Mouse (Mus musculus): ENCODE measurements around the gene Mast1.

The Mast1 gene

DNA sequence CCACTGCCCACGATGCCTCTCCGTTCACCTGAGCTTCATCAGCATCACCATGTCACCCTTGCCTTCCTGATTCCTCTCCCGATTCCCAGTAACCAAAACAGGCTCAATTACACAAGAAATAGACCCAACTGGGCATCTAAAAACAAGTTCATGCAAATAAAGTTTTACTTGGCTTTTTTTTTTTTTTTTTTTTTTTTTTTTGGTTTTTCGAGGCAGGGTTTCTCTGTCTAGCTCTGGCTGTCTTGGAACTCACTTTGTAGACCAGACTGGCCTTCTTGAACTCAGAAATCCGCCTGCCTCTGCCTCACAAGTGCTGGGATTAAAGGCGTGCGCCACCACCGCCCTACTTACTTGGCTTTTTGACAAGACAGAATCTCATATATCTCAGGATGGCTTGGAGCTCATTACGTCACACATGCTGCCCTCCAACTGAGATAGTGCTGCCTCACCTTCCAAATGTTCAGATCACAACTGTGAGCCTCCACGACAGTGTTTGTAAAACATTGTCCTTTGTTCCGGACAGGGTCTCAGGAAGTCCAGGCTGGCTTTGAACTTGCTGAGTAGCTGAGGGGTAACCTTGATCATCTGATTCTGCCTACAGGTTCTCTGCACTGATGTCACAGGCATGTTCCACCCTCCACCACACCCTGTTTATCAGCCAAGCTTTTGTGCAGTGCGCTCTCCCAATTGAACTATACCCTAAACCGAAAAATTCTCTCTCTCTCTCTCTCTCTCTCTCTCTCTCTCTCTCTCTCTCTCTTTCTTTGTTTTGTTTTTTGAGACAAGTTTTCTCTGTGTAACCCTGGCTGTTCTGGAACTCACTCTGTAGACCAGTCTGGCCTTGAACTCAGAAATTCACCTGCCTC is 694 bp upstream of the Mast1 start:
- DNase-seq, result no peak

DNA sequence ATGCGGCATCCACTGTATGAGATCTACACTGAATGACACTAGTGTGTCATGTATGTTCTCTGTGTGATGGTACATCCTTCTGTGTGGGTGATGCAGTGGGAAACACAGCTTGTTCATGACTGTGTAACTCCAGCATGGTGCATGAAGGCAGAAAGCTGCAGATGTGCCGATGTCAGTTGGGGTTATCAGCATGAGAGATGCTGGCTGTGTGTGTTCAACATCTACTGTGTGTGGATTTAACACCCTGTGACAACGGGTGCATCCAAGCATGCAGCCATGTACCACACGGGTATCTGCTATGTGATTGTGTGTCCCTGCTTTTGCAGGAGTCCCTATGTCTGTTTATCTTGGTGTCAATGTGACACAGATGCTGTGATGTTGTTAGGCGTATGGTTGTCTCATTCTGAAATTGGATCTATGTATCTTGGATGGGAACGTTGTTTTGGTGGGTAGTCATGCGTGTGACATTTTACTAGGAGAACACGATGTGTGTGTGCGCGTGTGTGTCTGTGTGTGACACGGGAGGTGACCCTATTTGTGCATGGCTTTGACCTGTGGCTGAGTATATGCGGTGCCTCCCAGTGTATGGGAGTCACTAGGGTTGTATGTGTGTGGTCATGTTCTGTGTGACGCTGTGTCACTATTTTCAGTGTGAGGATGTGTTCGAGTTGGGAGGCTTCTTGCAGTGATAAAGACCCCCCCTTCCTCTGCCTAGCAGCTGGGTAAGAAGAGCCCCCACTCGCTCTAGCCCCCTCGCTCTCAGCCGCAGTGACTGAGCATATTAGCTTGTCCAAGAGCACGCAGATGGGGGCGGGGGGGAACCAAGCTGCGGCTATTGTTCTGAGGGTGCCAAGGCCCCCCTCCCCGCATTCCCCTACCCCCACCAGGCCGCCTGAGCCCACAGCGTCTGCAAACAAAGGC is 858 bp downstream of the Mast1 start:
- DNase-seq, result peak; percentile 55 to 67

DNA sequence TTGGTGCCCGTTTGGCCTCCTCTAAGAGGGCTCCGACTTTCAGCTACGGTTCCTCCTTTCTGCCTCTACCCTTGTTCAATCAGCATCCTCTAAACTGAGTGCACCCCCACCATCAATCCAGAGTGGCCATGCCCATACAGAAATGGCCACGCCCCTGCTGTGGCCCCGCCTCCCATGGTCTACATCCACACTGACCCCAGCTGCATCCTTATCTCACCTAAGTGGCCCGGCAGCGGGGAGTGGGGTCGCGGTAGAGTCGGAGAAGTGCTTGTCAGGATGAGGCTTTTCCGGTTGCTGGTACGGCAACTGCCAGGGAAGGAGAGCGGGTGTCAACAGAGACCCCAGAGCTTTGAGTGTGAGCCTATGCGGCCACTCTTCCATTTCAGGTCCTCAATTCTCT is 1.7 kb downstream of the Mast1 start:
- peak; percentile 56 to 67 for DNase-seq

DNA sequence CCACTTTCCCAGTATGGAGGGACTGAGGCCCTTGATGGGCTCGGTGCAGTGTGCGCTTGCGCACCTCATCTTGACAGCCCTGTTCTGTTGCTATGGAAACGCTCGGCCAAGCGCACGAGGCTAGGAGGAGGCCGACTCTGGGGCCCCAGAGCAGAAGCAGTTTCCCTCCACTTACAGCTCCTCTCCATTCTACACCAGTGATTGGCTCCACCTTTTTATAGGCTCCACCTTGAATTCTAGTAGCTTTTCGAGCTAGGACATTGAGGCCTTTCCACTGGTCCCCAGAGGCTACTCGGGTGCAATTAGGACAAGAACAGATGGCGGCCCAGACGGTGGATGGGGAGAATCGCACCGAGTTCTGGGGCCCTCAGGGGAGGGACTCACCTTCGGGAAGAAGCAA is 2.3 kb downstream of the Mast1 start:
- DNase-seq, result peak; percentile 80 to 81

- no peak for DNase-seq
Measured at GRCm38 (mm10) chr8:84933767-84934559, 3.2 kb downstream of the Mast1 start.

- no peak for DNase-seq
Measured at GRCm38 (mm10) chr8:84930582-84930981, 6.6 kb downstream of the Mast1 start.

DNA sequence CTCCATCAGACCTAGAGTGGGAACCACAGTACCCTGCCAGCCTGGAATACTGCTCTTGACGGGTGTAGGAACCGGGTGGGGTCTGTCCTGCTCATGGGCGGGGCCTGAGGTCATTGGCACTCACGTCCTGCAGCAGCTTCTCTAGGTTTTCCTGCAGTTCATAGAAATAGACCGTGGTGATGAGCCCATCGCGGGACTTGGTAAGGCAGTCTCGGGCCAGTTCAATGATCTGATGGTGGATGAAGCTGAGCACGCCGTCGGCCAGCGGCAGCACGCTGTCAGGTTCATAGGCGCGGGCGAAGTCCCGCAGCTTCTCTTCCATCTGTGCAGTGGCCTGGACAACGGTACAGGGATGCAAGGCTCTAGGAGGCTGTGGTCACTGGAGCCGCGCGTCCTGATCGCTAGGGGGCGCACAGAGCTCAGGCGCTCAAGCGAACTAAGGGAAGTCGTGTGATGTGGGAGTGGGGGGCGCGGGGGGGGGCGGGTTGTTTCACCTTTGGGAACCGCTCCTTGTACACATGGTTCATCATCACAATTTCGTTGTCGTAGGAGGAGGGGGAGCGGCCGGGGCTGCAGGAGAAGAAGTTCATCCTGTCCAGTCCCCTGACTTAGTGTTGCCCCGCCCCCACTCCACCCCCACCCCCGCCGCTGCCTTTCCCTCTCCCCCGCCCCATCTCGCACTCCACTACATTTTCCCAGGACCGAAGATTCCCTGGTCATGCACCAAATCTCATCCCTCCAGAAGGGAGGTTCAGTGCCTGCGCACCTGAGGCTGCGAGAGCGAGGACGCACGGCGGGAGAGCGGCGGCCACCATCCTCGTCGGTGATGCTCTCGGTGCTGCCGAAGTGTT is 8.5 kb downstream of the Mast1 start:
- DNase-seq, result peak; percentile 85 to 92

- no peak for DNase-seq
Measured at GRCm38 (mm10) chr8:84927513-84927912, 9.6 kb downstream of the Mast1 start.

- DNase-seq, result no peak
Measured at GRCm38 (mm10) chr8:84925557-84925956, 11.6 kb downstream of the Mast1 start.

DNA sequence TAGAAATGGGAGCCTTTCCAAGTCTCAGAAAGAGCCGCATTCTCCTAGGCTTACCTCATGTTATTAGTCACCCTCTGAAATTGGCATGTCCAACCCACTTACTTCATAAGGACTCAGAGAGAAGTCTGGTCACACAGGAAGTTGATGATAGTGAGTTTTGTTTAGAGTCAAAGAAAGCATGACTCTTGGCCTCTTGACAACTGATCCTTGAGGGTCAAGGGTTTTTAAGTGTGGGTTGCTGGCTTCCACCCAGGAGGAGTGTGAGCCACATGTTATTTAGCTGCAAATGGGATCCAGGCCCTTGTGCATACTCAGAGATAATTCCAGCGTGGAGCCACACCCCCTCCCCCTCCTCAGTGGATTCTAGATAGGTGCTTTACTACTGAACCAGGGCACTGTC is 15.6 kb downstream of the Mast1 start:
- DNase-seq, result no peak

- DNase-seq, result no peak
Measured at GRCm38 (mm10) chr8:84918646-84919045, 18.5 kb downstream of the Mast1 start.

DNA sequence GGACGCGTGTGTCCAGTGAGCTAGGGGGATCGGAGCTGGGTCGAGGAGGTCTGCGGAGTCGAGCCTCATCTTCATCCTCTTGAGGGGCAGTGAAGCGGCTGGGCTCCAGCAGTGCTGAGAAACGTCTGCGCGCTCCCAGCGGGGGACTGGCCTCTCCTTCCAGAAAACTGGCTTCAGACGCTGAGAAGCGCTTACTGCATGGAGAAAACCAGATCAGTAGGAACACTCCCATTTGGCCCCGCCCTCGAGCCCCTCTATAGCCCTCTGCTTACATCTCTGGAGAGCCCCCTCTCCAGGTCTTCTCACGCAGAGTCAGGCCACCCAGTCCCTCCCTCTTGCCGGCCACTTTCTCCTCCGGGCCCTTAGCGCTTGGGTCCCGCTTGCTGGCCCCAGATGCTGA is 19.4 kb downstream of the Mast1 start:
- peak in 1 of 2 experiments; percentile 49 for DNase-seq

- peak in 1 of 2 experiments; percentile 7 for DNase-seq
Measured at GRCm38 (mm10) chr8:84915269-84915668, 21.9 kb downstream of the Mast1 start.

GRCm38 (mm10) chr8:84913960-84914359 is 23.2 kb downstream of the Mast1 start:
- peak; percentile 50 to 74 for DNase-seq

DNA sequence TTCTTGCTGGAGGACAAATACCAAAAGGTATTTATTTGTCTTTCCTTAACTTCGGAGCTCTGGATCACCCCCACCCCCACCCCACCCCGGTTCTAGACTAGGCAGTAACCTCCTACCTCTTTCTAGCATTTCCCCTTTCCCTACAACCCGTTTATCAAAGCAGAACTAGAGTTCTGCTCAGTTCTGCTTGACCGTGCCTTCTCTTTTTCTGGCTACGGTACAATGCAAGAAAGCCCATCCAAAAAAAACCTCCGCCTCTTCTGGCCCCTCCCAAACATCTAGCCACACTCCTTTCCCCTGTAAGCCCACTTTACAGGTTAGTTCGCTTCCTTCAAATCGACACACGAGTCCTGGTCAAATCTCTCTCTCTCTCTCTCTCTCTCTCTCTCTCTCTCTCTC is 23.7 kb downstream of the Mast1 start:
- DNase-seq, result peak in 1 of 2 experiments; percentile 21

DNA sequence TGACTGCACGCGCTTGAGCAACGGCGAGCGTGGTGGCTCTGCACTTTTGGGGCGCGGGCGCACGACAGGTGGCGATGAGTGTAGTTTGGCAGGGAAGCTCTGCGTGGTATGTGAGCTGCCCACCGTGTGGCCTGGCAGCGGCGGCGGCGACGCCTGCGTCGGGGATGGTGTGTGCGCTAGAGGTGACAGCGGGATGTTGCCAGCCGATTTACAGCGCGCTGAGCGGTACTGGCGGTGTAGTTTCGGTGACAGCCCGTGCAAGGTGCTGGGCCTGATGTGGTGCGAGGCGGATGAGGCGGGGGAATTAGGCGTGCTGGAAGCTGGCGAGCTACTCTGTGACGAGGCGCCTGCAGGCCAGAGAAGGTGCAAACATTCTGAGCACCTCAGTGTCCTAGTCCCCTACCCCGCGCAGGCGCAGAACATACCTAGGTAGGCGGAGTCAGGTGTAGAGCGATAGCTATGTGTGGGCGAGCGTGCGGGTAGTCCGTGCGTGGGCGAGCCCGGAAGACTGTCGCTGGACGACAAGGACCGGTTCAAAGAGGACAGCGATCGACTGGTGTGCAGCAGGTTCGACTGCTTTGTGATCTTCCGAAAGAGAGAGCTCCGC is 24.2 kb downstream of the Mast1 start:
- DNase-seq, result peak; percentile 91 to 93

GRCm38 (mm10) chr8:84912391-84912790 is 24.8 kb downstream of the Mast1 start:
- DNase-seq, result peak in 1 of 2 experiments; percentile 51

GRCm38 (mm10) chr8:84911854-84912253 is 25.3 kb downstream of the Mast1 start:
- DNase-seq, result no peak

GRCm38 (mm10) chr8:84910551-84910950 is 26.6 kb downstream of the Mast1 start:
- DNase-seq, result peak; percentile 81 to 82

DNA sequence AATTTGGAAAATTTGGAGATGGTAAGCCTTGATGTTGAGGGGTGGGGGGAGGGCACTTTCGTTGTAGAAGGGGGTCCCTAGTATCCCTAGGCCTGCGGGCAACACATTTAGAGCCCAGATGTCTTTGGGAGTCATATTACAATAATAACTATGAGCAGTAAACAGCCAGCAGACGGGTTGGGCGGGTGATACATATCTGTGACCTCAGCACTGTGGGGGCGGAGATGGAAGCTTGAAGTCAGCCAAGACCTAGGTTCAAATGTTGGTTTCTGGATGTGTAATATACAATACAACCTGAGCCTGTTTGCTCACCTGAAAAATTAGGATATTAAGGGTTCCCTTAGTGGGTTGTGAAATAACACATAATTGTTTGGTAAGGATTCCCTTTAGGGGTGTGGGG is 27.2 kb downstream of the Mast1 start:
- DNase-seq, result peak in 1 of 2 experiments; percentile 24

GRCm38 (mm10) chr8:84909162-84909767 is 27.9 kb downstream of the Mast1 start:
- DNase-seq, result peak in 1 of 2 experiments; percentile 33
